Mouse (Mus musculus): Measurements from ENCODE around the gene Ptprd. TPM values are rescaled to one million over a fixed set of nuclear protein-coding genes. Genes with fewer than 3 reads are reported as not detected.

The Ptprd gene
- polyA plus RNA-seq, 1 experiment from 2014 or later = 14.5 TPM

GRCm38 (mm10) chr4:77233243-77233642 lies 978.5 kb downstream of the Ptprd start:
- H3K27me3 ChIP-seq (ENCODE audit: insufficient read depth, low read length) = no peaks in the 10 kb centered on the region
- DNase-seq (ENCODE audit: low spot score) (no peak), ATAC-seq (replicated peaks; ENCODE audit: low FRiP score, low read depth) (no peak)
- no peaks in the 10 kb centered on the region for H3K4me1 ChIP-seq (replicated peaks; ENCODE audit: insufficient read depth, low read length)
- no peak overlapping the region for H3K4me3 ChIP-seq (replicated peaks; ENCODE audit: low read depth, low read length)
- no peaks in the 10 kb centered on the region for H3K36me3 ChIP-seq (ENCODE audit: insufficient read depth, low read length)
- 70% methylated on average over 2 of the region's 2 CpGs for WGBS
- no peak overlapping the region for H3K27ac ChIP-seq
- no peak overlapping the region for H3K4me2 ChIP-seq (ENCODE audit: low read length)
- H3K9me3 ChIP-seq (replicated peaks; ENCODE audit: low read length) = no peaks in the 10 kb centered on the region
- TF ChIP-seq CTCF (IDR thresholded peaks at IDR 0.05; ENCODE audit: low read depth) = no peak
- no peak overlapping the region for H3K9ac ChIP-seq (ENCODE audit: low read depth, low read length)

DNA sequence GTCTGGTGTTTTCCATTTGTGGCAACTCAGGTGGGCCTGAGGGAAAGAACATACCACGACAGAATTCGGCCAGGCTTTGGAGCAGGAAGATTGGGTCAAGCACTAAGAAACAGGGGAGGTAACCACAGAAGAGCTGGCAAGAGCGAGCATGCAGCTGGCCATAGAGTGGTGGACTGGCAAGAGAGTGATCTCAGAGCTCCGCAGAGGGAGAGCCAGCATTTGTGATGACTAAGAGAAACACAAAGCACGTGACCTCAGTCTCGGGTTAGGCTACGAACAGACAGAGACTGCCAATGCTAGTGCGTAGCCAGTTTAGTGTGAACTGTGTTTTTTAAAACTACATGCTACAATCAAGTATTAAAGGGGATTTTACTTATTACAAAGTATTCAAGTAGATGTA lies 1042.9 kb downstream of the Ptprd start:
- no peaks in the 10 kb centered on the region for H3K27me3 ChIP-seq (ENCODE audit: insufficient read depth, low read length)
- no peak overlapping the region for H3K27ac ChIP-seq
- ATAC-seq (replicated peaks; ENCODE audit: low FRiP score, low read depth) (no peak), DNase-seq (ENCODE audit: low spot score) (no peak)
- H3K4me2 ChIP-seq (ENCODE audit: low read length) = no peak overlapping the region
- H3K36me3 ChIP-seq (ENCODE audit: insufficient read depth, low read length) = no peaks in the 10 kb centered on the region
- no peak overlapping the region for H3K9ac ChIP-seq (ENCODE audit: low read depth, low read length)
- no peaks in the 10 kb centered on the region for H3K9me3 ChIP-seq (replicated peaks; ENCODE audit: low read length)
- H3K4me3 ChIP-seq (replicated peaks; ENCODE audit: low read depth, low read length) = no peak overlapping the region
- H3K4me1 ChIP-seq (replicated peaks; ENCODE audit: insufficient read depth, low read length) = no peaks in the 10 kb centered on the region
- TF ChIP-seq CTCF (IDR thresholded peaks at IDR 0.05; ENCODE audit: low read depth) = no peak
- WGBS = 83% methylated on average over 8 of the region's 8 CpGs

- Histone ChIP-seq H3K27ac (no peak overlapping the region), H3K27me3 (ENCODE audit: insufficient read depth, low read length) (no peaks in the 10 kb centered on the region), H3K36me3 (ENCODE audit: insufficient read depth, low read length) (no peaks in the 10 kb centered on the region), H3K4me1 (replicated peaks; ENCODE audit: insufficient read depth, low read length) (no peaks in the 10 kb centered on the region), H3K9ac (ENCODE audit: low read depth, low read length) (no peak overlapping the region), H3K4me2 (ENCODE audit: low read length) (no peak overlapping the region), H3K9me3 (replicated peaks; ENCODE audit: low read length) (no peaks in the 10 kb centered on the region), H3K4me3 (replicated peaks; ENCODE audit: low read depth, low read length) (no peak overlapping the region)
- no peak for ATAC-seq (replicated peaks; ENCODE audit: low FRiP score, low read depth)
- TF ChIP-seq CTCF (IDR thresholded peaks at IDR 0.05; ENCODE audit: low read depth) = no peak
- DNase-seq (ENCODE audit: low spot score) = no peak
- WGBS = 83% methylated on average over 3 of the region's 3 CpGs
Measured at GRCm38 (mm10) chr4:77157601-77158000, 1054.2 kb downstream of the Ptprd start.

- no peak overlapping the region for H3K9ac ChIP-seq (ENCODE audit: low read depth, low read length)
- H3K4me2 ChIP-seq (ENCODE audit: low read length) = no peak overlapping the region
- no peaks in the 10 kb centered on the region for H3K9me3 ChIP-seq (replicated peaks; ENCODE audit: low read length)
- DNase-seq (ENCODE audit: low spot score) (no peak), ATAC-seq (replicated peaks; ENCODE audit: low FRiP score, low read depth) (no peak)
- no peaks in the 10 kb centered on the region for H3K27me3 ChIP-seq (ENCODE audit: insufficient read depth, low read length)
- H3K36me3 ChIP-seq (ENCODE audit: insufficient read depth, low read length) = no peaks in the 10 kb centered on the region
- H3K4me1 ChIP-seq (replicated peaks; ENCODE audit: insufficient read depth, low read length) = no peaks in the 10 kb centered on the region
- no peak overlapping the region for H3K4me3 ChIP-seq (replicated peaks; ENCODE audit: low read depth, low read length)
- no peak overlapping the region for H3K27ac ChIP-seq
- 74% methylated on average over 2 of the region's 2 CpGs for whole genome bisulfite sequencing
- no peak for TF ChIP-seq CTCF (IDR thresholded peaks at IDR 0.05; ENCODE audit: low read depth)
Measured at GRCm38 (mm10) chr4:77155561-77155960, 1056.2 kb downstream of the Ptprd start.

GRCm38 (mm10) chr4:77155037-77155436 lies 1056.7 kb downstream of the Ptprd start:
- H3K27ac ChIP-seq = no peak overlapping the region
- H3K4me2 ChIP-seq (ENCODE audit: low read length) = no peak overlapping the region
- TF ChIP-seq CTCF (IDR thresholded peaks at IDR 0.05; ENCODE audit: low read depth) = no peak
- ATAC-seq (replicated peaks; ENCODE audit: low FRiP score, low read depth) = no peak
- H3K27me3 ChIP-seq (ENCODE audit: insufficient read depth, low read length) = no peaks in the 10 kb centered on the region
- no peak overlapping the region for H3K9ac ChIP-seq (ENCODE audit: low read depth, low read length)
- H3K4me1 ChIP-seq (replicated peaks; ENCODE audit: insufficient read depth, low read length) = no peaks in the 10 kb centered on the region
- 94% methylated on average over 1 of the region's 1 CpGs for WGBS
- H3K4me3 ChIP-seq (replicated peaks; ENCODE audit: low read depth, low read length) = no peak overlapping the region
- H3K36me3 ChIP-seq (ENCODE audit: insufficient read depth, low read length) = no peaks in the 10 kb centered on the region
- no peak for DNase-seq (ENCODE audit: low spot score)
- H3K9me3 ChIP-seq (replicated peaks; ENCODE audit: low read length) = no peaks in the 10 kb centered on the region

DNA sequence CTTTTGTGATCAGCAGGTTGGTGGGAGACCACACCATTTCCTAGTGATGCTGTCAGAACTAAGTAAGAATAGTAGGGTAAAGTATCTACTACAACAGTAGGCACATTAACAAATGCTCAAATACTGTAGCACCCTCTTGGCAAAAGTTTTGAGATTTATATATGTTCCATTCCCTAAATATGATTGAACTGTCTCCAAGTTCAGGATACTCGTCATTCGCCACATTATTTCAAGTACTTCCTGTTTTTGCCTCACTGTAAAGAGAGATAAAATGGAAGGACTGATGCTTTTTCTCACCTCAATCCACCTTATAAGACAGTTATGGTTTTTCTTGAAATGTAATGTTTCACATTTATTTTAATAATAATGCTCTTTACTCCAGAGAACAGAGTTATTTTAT lies 1086.9 kb downstream of the Ptprd start:
- no peak overlapping the region for H3K9ac ChIP-seq (ENCODE audit: low read depth, low read length)

DNA sequence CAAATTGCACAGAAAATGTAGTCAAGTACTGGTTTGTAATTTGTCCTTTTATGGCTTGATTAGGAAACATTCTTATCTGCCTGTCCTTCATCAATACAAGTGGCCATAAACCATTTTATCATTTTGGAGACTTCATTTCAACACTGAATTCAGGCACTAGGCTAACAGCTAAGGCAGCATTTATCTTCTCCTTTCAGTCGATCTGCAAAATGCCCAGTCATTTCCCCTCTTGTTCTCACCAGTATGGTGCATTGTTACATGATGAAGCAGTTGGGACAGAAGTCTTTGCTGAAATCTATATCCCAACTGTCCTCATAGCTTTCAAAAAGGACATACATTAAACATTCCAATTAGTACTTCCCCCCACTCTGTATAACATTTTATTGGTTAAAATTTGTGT lies 1100.9 kb downstream of the Ptprd start:
- Histone ChIP-seq H3K4me2 (ENCODE audit: low read length) (no peak overlapping the region), H3K27ac (no peak overlapping the region), H3K9ac (ENCODE audit: low read depth, low read length) (no peak overlapping the region), H3K36me3 (ENCODE audit: insufficient read depth, low read length) (no peaks in the 10 kb centered on the region), H3K27me3 (ENCODE audit: insufficient read depth, low read length) (no peaks in the 10 kb centered on the region), H3K4me3 (replicated peaks; ENCODE audit: low read depth, low read length) (no peak overlapping the region), H3K4me1 (replicated peaks; ENCODE audit: insufficient read depth, low read length) (no peaks in the 10 kb centered on the region), H3K9me3 (replicated peaks; ENCODE audit: low read length) (no peaks in the 10 kb centered on the region)
- ATAC-seq (replicated peaks; ENCODE audit: low FRiP score, low read depth) (no peak), DNase-seq (ENCODE audit: low spot score) (no peak)
- TF ChIP-seq CTCF (IDR thresholded peaks at IDR 0.05; ENCODE audit: low read depth) = no peak
- WGBS = 80% methylated on average over 1 of the region's 1 CpGs

More for the DNA sequence above, 1086.9 kb downstream of the Ptprd start:
- no peak overlapping the region for H3K4me2 ChIP-seq (ENCODE audit: low read length)
- H3K4me3 ChIP-seq (replicated peaks; ENCODE audit: low read depth, low read length) = no peak overlapping the region
- H3K9me3 ChIP-seq (replicated peaks; ENCODE audit: low read length) = no peaks in the 10 kb centered on the region
- no peaks in the 10 kb centered on the region for H3K36me3 ChIP-seq (ENCODE audit: insufficient read depth, low read length)
- no peak overlapping the region for H3K27ac ChIP-seq
- ATAC-seq (replicated peaks; ENCODE audit: low FRiP score, low read depth) (no peak), DNase-seq (ENCODE audit: low spot score) (no peak)
- 77% methylated on average over 2 of the region's 2 CpGs for WGBS
- TF ChIP-seq CTCF (IDR thresholded peaks at IDR 0.05; ENCODE audit: low read depth) = no peak
- H3K27me3 ChIP-seq (ENCODE audit: insufficient read depth, low read length) = no peaks in the 10 kb centered on the region
- H3K4me1 ChIP-seq (replicated peaks; ENCODE audit: insufficient read depth, low read length) = no peaks in the 10 kb centered on the region
